9 mouse cellular contexts compared by ENCODE assay signal in the genomic region with DNA sequence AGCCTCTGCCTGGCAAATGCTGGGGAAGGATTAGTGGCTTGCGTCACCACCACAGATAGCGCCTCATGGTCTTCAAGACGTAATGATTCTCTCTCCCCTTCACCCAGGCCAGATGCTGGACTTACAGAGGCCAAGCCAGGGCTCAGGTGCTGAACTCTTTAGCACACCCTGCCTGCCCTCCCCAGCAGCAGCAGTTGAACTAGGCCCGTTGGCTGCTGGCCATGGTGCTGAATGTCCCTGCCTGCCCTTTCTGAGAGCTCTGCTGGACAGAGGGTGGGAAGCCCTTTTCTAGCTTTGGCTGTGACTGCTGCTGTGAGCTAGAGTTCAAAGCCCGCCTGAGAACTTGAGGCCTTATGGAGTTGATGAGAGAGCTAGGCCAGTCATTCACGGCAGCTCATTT.
DNase-seq lines count a peak whose midpoint lies in the region; ATAC-seq and TF ChIP-seq lines count a peak whose summit lies in the region.
"Had no signal": no experiment of that assay in that cellular context is flagged by ENCODE, and none has a peak within 500 bp of the region (broad histone marks: within the 10 kb centered on the region; RNA-seq: fewer than 3 reads in every experiment).

No protein-coding gene starts in this region.

- no peak overlapping the region for H3K4me3 ChIP-seq in midbrain, embryonic 11.5 days (ENCODE audit: low read depth, low read length)
- H3K4me3 ChIP-seq in midbrain, embryonic 15.5 days: no peak overlapping the region
- H3K4me3 ChIP-seq in left cerebral cortex, adult 2 months: no peak overlapping the region
- H3K4me3 ChIP-seq in forebrain, embryonic 13.5 days: no peak overlapping the region
- H3K4me3 ChIP-seq: neural tube, embryonic 12.5 days had no signal

- no peak overlapping the region for H3K27ac ChIP-seq in midbrain, embryonic 11.5 days (ENCODE audit: low read depth, low read length)
- H3K27ac ChIP-seq in midbrain, embryonic 15.5 days: no peak overlapping the region
- H3K27ac ChIP-seq in left cerebral cortex, adult 2 months: no peak overlapping the region
- H3K27ac ChIP-seq in forebrain, embryonic 13.5 days: no peak overlapping the region
- H3K27ac ChIP-seq: neural tube, embryonic 12.5 days had no signal

- H3K9ac ChIP-seq in midbrain, embryonic 11.5 days (ENCODE audit: low read length): no peak overlapping the region
- H3K9ac ChIP-seq in midbrain, embryonic 15.5 days: no peak overlapping the region
- H3K9ac ChIP-seq in forebrain, embryonic 13.5 days: no peak overlapping the region
- H3K9ac ChIP-seq: neural tube, embryonic 12.5 days had no signal

- ATAC-seq in midbrain, embryonic 11.5 days (ENCODE audit: low FRiP score): no peak
- ATAC-seq in midbrain, embryonic 15.5 days (replicated peaks): no peak
- ATAC-seq in forebrain, embryonic 13.5 days: no peak

- H3K27me3 ChIP-seq in midbrain, embryonic 11.5 days (ENCODE audit: control insufficient read depth, insufficient read depth, low read length): no peaks in the 10 kb centered on the region
- no peaks in the 10 kb centered on the region for H3K27me3 ChIP-seq in midbrain, embryonic 15.5 days (replicated peaks)
- no peaks in the 10 kb centered on the region for H3K27me3 ChIP-seq in forebrain, embryonic 13.5 days
- H3K27me3 ChIP-seq: neural tube, embryonic 12.5 days had no signal

- peak; percentile 89 for DNase-seq in midbrain, embryonic 11.5 days (ENCODE audit: low spot score, missing footprints)
- peak; percentile 38 to 56 for DNase-seq in adrenal gland, adult 18-20 months (ENCODE audit: low spot score in 2 of 2)
- DNase-seq in fibroblast of lung, adult 2 months (ENCODE audit: low read depth): peak; percentile 9
- peak; percentile 77 for DNase-seq in kidney, postnatal 14 days
- DNase-seq in neural tube, embryonic 10.5 days (ENCODE audit: extremely low spot score, low spot score): peak; percentile 77
- DNase-seq in left cerebral cortex, adult 2 months (ENCODE audit: extremely low spot score in 1 of 2, low spot score in 2 of 2): no peak

- WGBS in midbrain, embryonic 11.5 days: 41% methylated on average over 6 of the region's 6 CpGs
- WGBS in midbrain, embryonic 15.5 days: 44% methylated on average over 6 of the region's 6 CpGs
- WGBS in forebrain, embryonic 13.5 days: 36% methylated on average over 6 of the region's 6 CpGs

- H3K4me2 ChIP-seq in midbrain, embryonic 11.5 days: no peak overlapping the region
- H3K4me2 ChIP-seq in midbrain, embryonic 15.5 days: no peak overlapping the region
- H3K4me2 ChIP-seq in forebrain, embryonic 13.5 days: no peak overlapping the region
- H3K4me2 ChIP-seq: neural tube, embryonic 12.5 days had no signal

- H3K4me1 ChIP-seq in midbrain, embryonic 11.5 days (ENCODE audit: control insufficient read depth, insufficient read depth, low read length): peaks cover 2% of the 10 kb centered on the region; the same call in 1 of the 2 replicates
- H3K4me1 ChIP-seq in midbrain, embryonic 15.5 days: peaks cover 8% of the 10 kb centered on the region; the same call in 1 of the 2 replicates
- H3K4me1 ChIP-seq in forebrain, embryonic 13.5 days: peaks cover 4% of the 10 kb centered on the region; the same call in 1 of the 2 replicates

- no peaks in the 10 kb centered on the region for H3K36me3 ChIP-seq in midbrain, embryonic 11.5 days (ENCODE audit: control insufficient read depth, insufficient read depth, low read length)
- 0 out of 2 replicates have a peak, but pooled peaks cover 3% of the 10 kb centered on the region for H3K36me3 ChIP-seq in midbrain, embryonic 15.5 days (replicated peaks)
- no peaks in the 10 kb centered on the region for H3K36me3 ChIP-seq in forebrain, embryonic 13.5 days (ENCODE audit: poor library complexity, severe bottlenecking)
- H3K36me3 ChIP-seq: neural tube, embryonic 12.5 days had no signal

- no peaks in the 10 kb centered on the region for H3K9me3 ChIP-seq in midbrain, embryonic 11.5 days (ENCODE audit: control insufficient read depth, low read length)
- H3K9me3 ChIP-seq in midbrain, embryonic 15.5 days: no peaks in the 10 kb centered on the region
- H3K9me3 ChIP-seq in forebrain, embryonic 13.5 days (replicated peaks): no peaks in the 10 kb centered on the region
- H3K9me3 ChIP-seq: neural tube, embryonic 12.5 days had no signal

- intact Hi-C loops in left cerebral cortex, adult 2 months (cut with DNase I): no loop called here

- TF ChIP-seq CTCF in left cerebral cortex, adult 2 months (IDR thresholded peaks at IDR 0.05): no peak

Comparison
In these comparisons a context has a peak if more than half of its experiments do, and no peak if none do; other contexts are left out.
1. DNase-seq: peak in midbrain, embryonic 11.5 days (single experiment), adrenal gland, adult 18-20 months (2 of 2), fibroblast of lung, adult 2 months (single experiment), kidney, postnatal 14 days (single experiment) and neural tube, embryonic 10.5 days (single experiment); none in left cerebral cortex, adult 2 months (0 of 2).